Mouse (Mus musculus): ENCODE measurements around the gene Syt6. TPM values are rescaled to one million over a fixed set of nuclear protein-coding genes. Genes with fewer than 3 reads are reported as not detected.

Gene Syt6
- polyA plus RNA-seq, 1 experiment, result not detected

DNA sequence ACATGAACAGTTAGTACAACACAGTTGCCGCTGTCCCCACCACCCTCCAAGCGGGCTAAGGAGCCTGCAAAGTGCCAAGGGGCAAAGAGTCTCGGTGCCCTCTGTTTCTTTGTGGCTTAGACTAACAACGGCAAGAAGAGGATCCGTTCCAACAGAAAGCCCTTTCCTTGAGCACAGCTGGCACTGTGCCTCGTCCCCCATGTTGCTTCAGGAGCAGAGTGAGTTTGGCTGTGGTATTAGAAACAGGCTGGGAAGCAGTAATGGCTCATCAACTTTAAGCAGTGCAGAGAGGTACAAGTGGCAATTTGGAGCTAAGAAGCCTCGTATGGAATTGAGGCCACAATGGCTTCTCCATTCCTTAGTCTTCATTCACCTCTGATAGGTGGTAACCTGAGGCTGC is 35.9 kb upstream of the Syt6 start:
- Histone ChIP-seq H3ac (ENCODE audit: control insufficient read depth, insufficient read length, low read depth) (no peak overlapping the region), H3K27me3 (ENCODE audit: control insufficient read depth, insufficient read depth, insufficient read length) (peaks cover 8% of the 10 kb centered on the region), H3K4me3 (ENCODE audit: insufficient read depth, poor library complexity, severe bottlenecking) (no peak overlapping the region), H3K79me3 (ENCODE audit: low read depth) (no peaks in the 10 kb centered on the region), H3K36me3 (ENCODE audit: control insufficient read depth, insufficient read depth) (no peaks in the 10 kb centered on the region), H3K79me2 (ENCODE audit: control insufficient read depth, insufficient read depth) (no peaks in the 10 kb centered on the region)
- TF ChIP-seq CTCF (IDR thresholded peaks at IDR 0.05; ENCODE audit: control insufficient read depth, insufficient read depth, insufficient read length) (no peak), CEBPB (IDR thresholded peaks at IDR 0.05; ENCODE audit: low read depth) (no peak), MAX (IDR thresholded peaks at IDR 0.05) (no peak), FOSL1 (IDR thresholded peaks at IDR 0.05; ENCODE audit: insufficient read depth, low read length, poor library complexity, severe bottlenecking) (no peak), USF1 (IDR thresholded peaks at IDR 0.05; ENCODE audit: low read depth) (no peak), MYOD1 (IDR thresholded peaks at IDR 0.05; ENCODE audit: control insufficient read depth, insufficient read length, low read depth) (no peak), MYOG (IDR thresholded peaks at IDR 0.05; ENCODE audit: control insufficient read depth, extremely low read depth, insufficient read length) (no peak)

DNA sequence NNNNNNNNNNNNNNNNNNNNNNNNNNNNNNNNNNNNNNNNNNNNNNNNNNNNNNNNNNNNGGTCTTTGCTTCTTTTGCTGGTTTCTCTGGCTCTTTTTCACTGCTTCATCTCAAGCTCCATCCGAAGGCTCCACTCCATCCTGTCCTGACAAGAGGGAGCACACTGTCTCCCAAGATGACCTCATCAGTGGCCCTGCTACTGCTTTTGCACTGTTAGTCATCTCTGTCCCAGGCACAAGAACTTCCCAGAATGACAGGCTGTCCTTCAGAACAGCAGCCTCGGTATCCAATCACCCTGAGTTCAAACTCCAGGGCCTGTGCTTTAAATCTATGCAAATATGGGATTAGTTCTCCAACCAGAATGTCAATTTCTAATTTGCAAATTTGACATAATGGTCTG is 28.9 kb upstream of the Syt6 start:
- Histone ChIP-seq H3K79me2 (ENCODE audit: control insufficient read depth, insufficient read depth) (no peaks in the 10 kb centered on the region), H3ac (ENCODE audit: control insufficient read depth, insufficient read length, low read depth) (no peak overlapping the region), H3K4me3 (ENCODE audit: insufficient read depth, poor library complexity, severe bottlenecking) (no peak overlapping the region), H3K36me3 (ENCODE audit: control insufficient read depth, insufficient read depth) (no peaks in the 10 kb centered on the region), H3K79me3 (ENCODE audit: low read depth) (no peaks in the 10 kb centered on the region), H3K27me3 (ENCODE audit: control insufficient read depth, insufficient read depth, insufficient read length) (no peaks in the 10 kb centered on the region)
- TF ChIP-seq MAX (IDR thresholded peaks at IDR 0.05) (no peak), CEBPB (IDR thresholded peaks at IDR 0.05; ENCODE audit: low read depth) (no peak), USF1 (IDR thresholded peaks at IDR 0.05; ENCODE audit: low read depth) (no peak), MYOD1 (IDR thresholded peaks at IDR 0.05; ENCODE audit: control insufficient read depth, insufficient read length, low read depth) (no peak), MYOG (IDR thresholded peaks at IDR 0.05; ENCODE audit: control insufficient read depth, extremely low read depth, insufficient read length) (no peak), FOSL1 (IDR thresholded peaks at IDR 0.05; ENCODE audit: insufficient read depth, low read length, poor library complexity, severe bottlenecking) (no peak), CTCF (IDR thresholded peaks at IDR 0.05; ENCODE audit: control insufficient read depth, insufficient read depth, insufficient read length) (no peak)

- Histone ChIP-seq H3ac (ENCODE audit: control insufficient read depth, insufficient read length, low read depth) (no peak overlapping the region), H3K79me2 (ENCODE audit: control insufficient read depth, insufficient read depth) (no peaks in the 10 kb centered on the region), H3K4me3 (ENCODE audit: insufficient read depth, poor library complexity, severe bottlenecking) (no peak overlapping the region), H3K79me3 (ENCODE audit: low read depth) (no peaks in the 10 kb centered on the region), H3K36me3 (ENCODE audit: control insufficient read depth, insufficient read depth) (no peaks in the 10 kb centered on the region), H3K27me3 (ENCODE audit: control insufficient read depth, insufficient read depth, insufficient read length) (no peaks in the 10 kb centered on the region)
- TF ChIP-seq MYOG (IDR thresholded peaks at IDR 0.05; ENCODE audit: control insufficient read depth, extremely low read depth, insufficient read length), result no peak
- TF ChIP-seq MAX (IDR thresholded peaks at IDR 0.05), result no peak
- no peak for TF ChIP-seq MYOD1 (IDR thresholded peaks at IDR 0.05; ENCODE audit: control insufficient read depth, insufficient read length, low read depth)
- no peak for TF ChIP-seq CTCF (IDR thresholded peaks at IDR 0.05; ENCODE audit: control insufficient read depth, insufficient read depth, insufficient read length)
- no peak for TF ChIP-seq FOSL1 (IDR thresholded peaks at IDR 0.05; ENCODE audit: insufficient read depth, low read length, poor library complexity, severe bottlenecking)
- no peak for TF ChIP-seq USF1 (IDR thresholded peaks at IDR 0.05; ENCODE audit: low read depth)
- TF ChIP-seq CEBPB (IDR thresholded peaks at IDR 0.05; ENCODE audit: low read depth), result no peak
These were observed 28.4 kb upstream of the Syt6 start for GRCm38 (mm10) chr3:103546626-103547025.

GRCm38 (mm10) chr3:103550236-103550635 is 24.8 kb upstream of the Syt6 start:
- H3K79me3 ChIP-seq (ENCODE audit: low read depth), result no peaks in the 10 kb centered on the region
- no peak overlapping the region for H3K4me3 ChIP-seq (ENCODE audit: insufficient read depth, poor library complexity, severe bottlenecking)
- H3K27me3 ChIP-seq (ENCODE audit: control insufficient read depth, insufficient read depth, insufficient read length), result peaks cover 9% of the 10 kb centered on the region
- no peaks in the 10 kb centered on the region for H3K36me3 ChIP-seq (ENCODE audit: control insufficient read depth, insufficient read depth)
- H3K79me2 ChIP-seq (ENCODE audit: control insufficient read depth, insufficient read depth), result no peaks in the 10 kb centered on the region
- TF ChIP-seq MYOD1 (IDR thresholded peaks at IDR 0.05; ENCODE audit: control insufficient read depth, insufficient read length, low read depth) (no peak), FOSL1 (IDR thresholded peaks at IDR 0.05; ENCODE audit: insufficient read depth, low read length, poor library complexity, severe bottlenecking) (no peak), USF1 (IDR thresholded peaks at IDR 0.05; ENCODE audit: low read depth) (no peak), MYOG (IDR thresholded peaks at IDR 0.05; ENCODE audit: control insufficient read depth, extremely low read depth, insufficient read length) (no peak), CEBPB (IDR thresholded peaks at IDR 0.05; ENCODE audit: low read depth) (no peak), CTCF (IDR thresholded peaks at IDR 0.05; ENCODE audit: control insufficient read depth, insufficient read depth, insufficient read length) (no peak), MAX (IDR thresholded peaks at IDR 0.05) (no peak)
- no peak overlapping the region for H3ac ChIP-seq (ENCODE audit: control insufficient read depth, insufficient read length, low read depth)

GRCm38 (mm10) chr3:103567226-103567625 is 7.8 kb upstream of the Syt6 start:
- Histone ChIP-seq H3ac (ENCODE audit: control insufficient read depth, insufficient read length, low read depth) (no peak overlapping the region), H3K79me2 (ENCODE audit: control insufficient read depth, insufficient read depth) (no peaks in the 10 kb centered on the region), H3K79me3 (ENCODE audit: low read depth) (no peaks in the 10 kb centered on the region), H3K27me3 (ENCODE audit: control insufficient read depth, insufficient read depth, insufficient read length) (peaks cover 29% of the 10 kb centered on the region), H3K4me3 (ENCODE audit: insufficient read depth, poor library complexity, severe bottlenecking) (no peak overlapping the region), H3K36me3 (ENCODE audit: control insufficient read depth, insufficient read depth) (no peaks in the 10 kb centered on the region)
- TF ChIP-seq CTCF (IDR thresholded peaks at IDR 0.05; ENCODE audit: control insufficient read depth, insufficient read depth, insufficient read length) (no peak), MAX (IDR thresholded peaks at IDR 0.05) (no peak), FOSL1 (IDR thresholded peaks at IDR 0.05; ENCODE audit: insufficient read depth, low read length, poor library complexity, severe bottlenecking) (no peak)

DNA sequence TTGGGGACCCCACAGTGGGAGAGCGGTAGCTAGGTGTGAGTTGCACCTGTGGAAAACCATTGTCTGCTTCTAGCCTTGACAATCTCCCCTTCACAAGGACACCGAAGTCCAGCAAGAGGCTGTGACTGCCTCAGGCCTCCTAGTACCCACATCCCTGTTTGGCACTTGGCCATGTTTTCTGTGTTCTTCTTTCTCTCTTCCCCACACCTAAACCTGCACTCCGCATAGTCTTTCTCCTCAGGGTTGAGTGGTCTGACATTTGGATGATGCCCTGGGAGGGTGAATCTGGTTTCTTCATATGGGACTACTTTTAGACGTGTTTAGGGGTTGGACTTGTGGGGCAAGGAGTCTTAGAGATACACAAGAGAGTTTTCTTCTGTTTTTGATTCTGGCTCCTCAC is 2.5 kb upstream of the Syt6 start:
- Histone ChIP-seq H3K27me3 (ENCODE audit: control insufficient read depth, insufficient read depth, insufficient read length) (peaks cover 61% of the 10 kb centered on the region), H3K79me3 (ENCODE audit: low read depth) (no peaks in the 10 kb centered on the region)
- TF ChIP-seq FOSL1 (IDR thresholded peaks at IDR 0.05; ENCODE audit: insufficient read depth, low read length, poor library complexity, severe bottlenecking) (no peak), CTCF (IDR thresholded peaks at IDR 0.05; ENCODE audit: control insufficient read depth, insufficient read depth, insufficient read length) (no peak), MAX (IDR thresholded peaks at IDR 0.05) (no peak), MYOG (IDR thresholded peaks at IDR 0.05; ENCODE audit: control insufficient read depth, extremely low read depth, insufficient read length) (no peak), USF1 (IDR thresholded peaks at IDR 0.05; ENCODE audit: low read depth) (no peak), CEBPB (IDR thresholded peaks at IDR 0.05; ENCODE audit: low read depth) (no peak)

More for the DNA sequence above, 2.5 kb upstream of the Syt6 start:
- H3K4me3 ChIP-seq (ENCODE audit: insufficient read depth, poor library complexity, severe bottlenecking), result no peak overlapping the region
- H3ac ChIP-seq (ENCODE audit: control insufficient read depth, insufficient read length, low read depth), result no peak overlapping the region
- no peaks in the 10 kb centered on the region for H3K79me2 ChIP-seq (ENCODE audit: control insufficient read depth, insufficient read depth)
- no peaks in the 10 kb centered on the region for H3K36me3 ChIP-seq (ENCODE audit: control insufficient read depth, insufficient read depth)

Measured in C2C12 (cell line).